Mouse (Mus musculus): Measurements from ENCODE around the gene Tcaim. TPM values are rescaled to one million over a fixed set of nuclear protein-coding genes. Genes with fewer than 3 reads are reported as not detected.
"Not testable (repeated sequence)": the region's sequence is repeated elsewhere in the genome, so short reads cannot be mapped to it uniquely, and the experiment has no call there.

Gene Tcaim
- polyA plus RNA-seq, 1 experiment from 2014 or later, result 5.7 TPM

GRCm38 (mm10) chr9:122836126-122836525 is 30.8 kb downstream of the Tcaim start:
- Histone ChIP-seq H3K27ac (no peak overlapping the region), H3K36me3 (ENCODE audit: inconsistent target) (0 out of 2 replicates have a peak, but pooled peaks cover 24% of the 10 kb centered on the region), H3K79me2 (ENCODE audit: inconsistent target) (no peaks in the 10 kb centered on the region), H3K4me3 (ENCODE audit: inconsistent target) (no peak overlapping the region)
- WGBS (ENCODE audit: missing documents), result 92% methylated on average over 9 of the region's 9 CpGs

DNA sequence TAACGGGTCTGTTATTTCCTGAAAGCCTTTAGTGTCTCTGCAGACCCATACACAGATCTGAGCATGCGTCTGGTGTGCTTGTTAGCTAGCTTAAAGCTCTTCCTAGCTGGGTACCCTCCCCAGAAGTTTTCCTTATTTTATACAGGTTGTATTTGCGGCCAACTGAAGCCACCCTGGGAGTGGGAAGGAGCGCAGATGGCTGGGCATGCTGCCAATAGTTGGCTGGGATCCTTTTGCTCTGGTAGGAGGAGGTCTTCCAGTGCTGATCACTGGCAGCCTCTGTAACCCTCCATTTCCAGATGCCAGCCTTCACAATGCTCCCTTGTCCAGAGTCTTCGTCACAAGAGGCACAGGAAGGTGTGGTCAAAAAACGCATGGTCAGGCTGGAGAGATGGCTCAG is 31.5 kb downstream of the Tcaim start:
- Histone ChIP-seq H3K4me3 (ENCODE audit: inconsistent target) (no peak overlapping the region), H3K27ac (no peak overlapping the region), H3K36me3 (ENCODE audit: inconsistent target) (0 out of 2 replicates have a peak, but pooled peaks cover 24% of the 10 kb centered on the region), H3K79me2 (ENCODE audit: inconsistent target) (no peaks in the 10 kb centered on the region)
- 92% methylated on average over 6 of the region's 6 CpGs for WGBS (ENCODE audit: missing documents)

- Histone ChIP-seq H3K79me2 (ENCODE audit: inconsistent target) (no peaks in the 10 kb centered on the region), H3K4me3 (ENCODE audit: inconsistent target) (no peak overlapping the region), H3K36me3 (ENCODE audit: inconsistent target) (0 out of 2 replicates have a peak, but pooled peaks cover 24% of the 10 kb centered on the region), H3K27ac (no peak overlapping the region)
- WGBS (ENCODE audit: missing documents), result 88% methylated on average over 4 of the region's 4 CpGs
These were observed 31.9 kb downstream of the Tcaim start for GRCm38 (mm10) chr9:122837216-122837615.

DNA sequence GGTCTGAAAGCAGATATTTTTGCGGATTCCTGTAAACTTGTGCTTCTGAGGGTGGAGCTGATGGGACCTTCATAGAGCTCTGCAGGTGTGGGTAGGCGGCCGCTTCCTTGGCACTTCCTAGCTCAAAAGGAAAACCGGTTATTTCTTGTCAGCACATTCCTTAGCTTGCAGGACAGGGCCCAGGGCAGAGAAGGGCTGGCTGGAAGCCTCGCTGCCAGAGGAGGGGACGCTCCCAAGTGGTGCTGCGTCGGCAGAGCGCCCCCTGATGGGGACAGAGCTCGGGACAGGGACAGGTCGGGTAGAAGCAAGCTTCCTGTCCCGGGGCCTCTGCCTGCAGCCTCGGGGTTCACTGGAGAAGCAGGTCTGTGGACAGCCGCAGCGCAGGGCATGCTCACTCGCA is 32.3 kb downstream of the Tcaim start:
- 55% methylated on average over 16 of the region's 16 CpGs for WGBS (ENCODE audit: missing documents)
- H3K79me2 ChIP-seq (ENCODE audit: inconsistent target), result no peaks in the 10 kb centered on the region
- H3K36me3 ChIP-seq (ENCODE audit: inconsistent target), result 0 out of 2 replicates have a peak, but pooled peaks cover 22% of the 10 kb centered on the region
- H3K27ac ChIP-seq, result no peak overlapping the region
- no peak overlapping the region for H3K4me3 ChIP-seq (ENCODE audit: inconsistent target)

DNA sequence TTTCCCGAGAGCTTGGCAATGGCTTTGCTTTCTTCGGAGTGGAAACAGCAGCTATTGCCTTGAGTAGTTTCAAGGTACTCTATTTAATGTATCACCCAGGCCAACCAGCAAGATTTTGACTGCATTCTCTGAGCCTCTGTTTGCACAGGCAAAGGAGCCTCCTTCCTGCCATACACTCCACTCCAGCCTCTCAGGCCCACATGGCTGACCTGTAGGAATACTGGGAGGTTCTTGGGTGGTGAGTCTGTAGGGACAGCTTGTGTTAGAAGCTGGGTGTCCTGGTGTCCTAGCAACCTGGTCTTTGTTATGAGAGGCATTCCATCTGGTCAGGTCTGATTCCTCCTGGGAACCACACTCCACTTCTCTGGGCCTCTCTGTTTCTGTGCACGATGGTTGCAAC is 38.4 kb downstream of the Tcaim start, which contains the start of gene Gm35549:
Gm35549 (minus strand) TSS at position 276 of the 400 bp plus-strand sequence.
- H3K36me3 ChIP-seq (ENCODE audit: inconsistent target), result no peaks in the 10 kb centered on the region
- H3K27ac ChIP-seq, result no peak within 1 kb of the TSS
- H3K79me2 ChIP-seq (ENCODE audit: inconsistent target), result no peaks in the 10 kb centered on the region
- 95% methylated on average over 3 of the region's 3 CpGs for WGBS (ENCODE audit: missing documents)
- no peak within 1 kb of the TSS for H3K4me3 ChIP-seq (ENCODE audit: inconsistent target)

DNA sequence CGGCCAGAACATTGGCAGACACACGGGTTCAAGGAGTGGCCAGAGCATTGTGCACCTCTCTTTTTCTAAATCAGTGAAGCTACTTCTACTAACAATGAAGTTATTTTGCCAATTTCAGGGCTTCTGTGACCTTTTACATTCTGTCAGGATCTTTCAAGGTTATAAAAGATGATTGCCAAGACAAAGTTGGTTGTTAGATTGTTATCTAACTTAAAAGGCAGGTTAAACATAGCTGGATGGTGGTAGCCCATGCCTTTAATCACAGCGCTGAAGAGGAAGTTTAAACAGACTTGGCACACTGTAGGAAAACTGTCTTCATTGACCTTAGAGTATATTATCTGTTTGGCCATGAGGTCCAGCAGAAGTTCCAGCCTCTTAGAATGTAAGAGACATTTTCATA is 40.3 kb downstream of the Tcaim start:
- Histone ChIP-seq H3K27ac (no peak overlapping the region), H3K79me2 (ENCODE audit: inconsistent target) (no peaks in the 10 kb centered on the region), H3K4me3 (ENCODE audit: inconsistent target) (no peak overlapping the region), H3K36me3 (ENCODE audit: inconsistent target) (peaks cover 16% of the 10 kb centered on the region; the same call in 1 of the 2 replicates)
- 75% methylated on average over 3 of the region's 3 CpGs for WGBS (ENCODE audit: missing documents)

GRCm38 (mm10) chr9:122846156-122846555 is 40.8 kb downstream of the Tcaim start:
- H3K4me3 ChIP-seq (ENCODE audit: inconsistent target), result no peak overlapping the region
- no peak overlapping the region for H3K27ac ChIP-seq
- peaks cover 21% of the 10 kb centered on the region; the same call in 1 of the 2 replicates for H3K36me3 ChIP-seq (ENCODE audit: inconsistent target)
- H3K79me2 ChIP-seq (ENCODE audit: inconsistent target), result no peaks in the 10 kb centered on the region

DNA sequence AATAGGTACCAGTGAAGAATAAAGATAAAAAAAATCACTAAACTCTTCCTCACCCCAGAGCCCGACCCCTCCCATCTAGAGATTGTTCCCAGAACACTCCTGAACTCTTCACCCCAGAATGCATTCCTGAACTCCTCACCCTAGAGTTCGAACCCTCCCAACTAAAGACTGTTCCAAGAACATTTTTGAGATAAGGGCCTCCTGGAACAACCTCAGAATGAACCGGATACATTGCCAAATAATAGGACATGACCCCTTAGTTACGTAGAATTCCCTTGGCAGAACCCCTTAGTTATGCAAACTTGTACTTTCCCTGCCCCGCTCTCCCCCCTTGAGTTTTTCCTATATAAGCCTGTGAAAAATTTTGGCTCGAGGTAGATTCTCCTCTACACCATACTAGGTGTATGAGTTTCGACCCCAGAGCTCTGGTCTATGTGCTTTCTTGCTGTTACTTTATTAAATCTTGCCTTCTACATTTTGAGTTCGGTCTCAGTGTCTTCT is 42.5 kb downstream of the Tcaim start:
- no CpG with 5 or more reads among the region's 8 CpGs for WGBS (ENCODE audit: missing documents)
- not testable (repeated sequence) for H3K4me3 ChIP-seq (ENCODE audit: inconsistent target); H3K27ac ChIP-seq; H3K79me2 ChIP-seq (ENCODE audit: inconsistent target)
- H3K36me3 ChIP-seq (ENCODE audit: inconsistent target), result peaks cover 35% of the 10 kb centered on the region

DNA sequence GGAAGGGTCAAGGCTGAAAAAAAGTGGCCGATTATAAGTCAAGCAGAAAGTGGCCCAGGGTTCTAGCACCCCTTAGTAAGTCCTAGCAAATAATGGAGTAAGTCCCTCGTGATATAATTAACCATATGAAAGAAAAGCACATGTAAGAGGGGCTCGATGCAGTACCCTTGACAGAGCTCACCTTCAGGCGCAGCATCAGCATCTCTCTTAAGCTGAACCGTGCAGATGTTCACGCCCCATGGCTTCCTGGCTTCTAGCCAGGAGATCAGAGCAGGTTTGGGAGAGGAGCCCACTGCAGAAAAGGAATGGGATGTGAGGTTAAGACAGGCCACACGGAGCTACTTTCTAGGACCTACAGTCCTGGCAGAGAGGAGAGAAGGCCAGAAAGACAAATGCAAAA is 49.2 kb downstream of the Tcaim start:
- WGBS (ENCODE audit: missing documents), result 99% methylated on average over 7 of the region's 7 CpGs
- no peak overlapping the region for H3K27ac ChIP-seq
- peaks cover 11% of the 10 kb centered on the region; the same call in 1 of the 2 replicates for H3K79me2 ChIP-seq (ENCODE audit: inconsistent target)
- H3K36me3 ChIP-seq (ENCODE audit: inconsistent target), result peaks cover 91% of the 10 kb centered on the region
- H3K4me3 ChIP-seq (ENCODE audit: inconsistent target), result no peak overlapping the region

DNA sequence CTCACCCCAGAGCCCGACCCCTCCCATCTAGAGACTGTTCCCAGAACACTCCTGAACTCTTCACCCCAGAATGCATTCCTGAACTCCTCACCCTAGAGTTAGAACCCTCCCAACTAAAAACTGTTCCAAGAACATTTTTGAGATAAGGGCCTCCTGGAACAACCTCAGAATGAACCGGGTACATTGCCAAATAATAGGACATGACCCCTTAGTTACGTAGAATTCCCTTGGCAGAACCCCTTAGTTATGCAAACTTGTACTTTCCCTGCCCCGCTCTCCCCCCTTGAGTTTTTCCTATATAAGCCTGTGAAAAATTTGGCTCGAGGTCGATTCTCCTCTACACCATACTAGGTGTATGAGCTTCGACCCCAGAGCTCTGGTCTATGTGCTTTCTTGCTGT is 49.8 kb downstream of the Tcaim start:
- no CpG with 5 or more reads among the region's 7 CpGs for WGBS (ENCODE audit: missing documents)
- Histone ChIP-seq H3K79me2 (ENCODE audit: inconsistent target) (peaks cover 18% of the 10 kb centered on the region), H3K36me3 (ENCODE audit: inconsistent target) (peaks cover 91% of the 10 kb centered on the region)
- H3K4me3 ChIP-seq (ENCODE audit: inconsistent target); H3K27ac ChIP-seq: not testable (repeated sequence)

GRCm38 (mm10) chr9:122855617-122856016 is 50.3 kb downstream of the Tcaim start:
- Histone ChIP-seq H3K36me3 (ENCODE audit: inconsistent target) (peaks cover 89% of the 10 kb centered on the region), H3K4me3 (ENCODE audit: inconsistent target) (no peak overlapping the region), H3K79me2 (ENCODE audit: inconsistent target) (peaks cover 21% of the 10 kb centered on the region), H3K27ac (no peak overlapping the region)
- 97% methylated on average over 4 of the region's 4 CpGs for WGBS (ENCODE audit: missing documents)

DNA sequence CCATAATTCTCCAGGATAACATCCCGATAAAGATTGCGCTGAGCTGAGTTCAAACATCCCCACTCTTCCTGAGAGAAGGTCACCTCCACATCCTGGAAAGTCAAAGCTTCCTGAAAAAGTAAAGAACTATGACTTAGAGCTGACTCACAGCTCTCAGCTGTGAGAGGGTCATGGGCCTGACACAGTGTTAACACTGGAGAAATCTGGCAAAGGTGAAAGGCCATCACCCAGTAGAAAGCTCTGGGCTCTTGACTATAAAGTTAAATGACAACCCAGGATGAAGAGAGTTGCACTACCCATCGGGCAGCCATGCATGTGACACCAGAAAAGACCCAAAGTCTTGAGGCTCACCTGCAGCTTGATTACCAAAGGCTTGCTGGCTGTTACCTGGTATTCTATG is 51.4 kb downstream of the Tcaim start:
- Histone ChIP-seq H3K27ac (no peak overlapping the region), H3K79me2 (ENCODE audit: inconsistent target) (peaks cover 27% of the 10 kb centered on the region), H3K36me3 (ENCODE audit: inconsistent target) (peaks cover 90% of the 10 kb centered on the region), H3K4me3 (ENCODE audit: inconsistent target) (no peak overlapping the region)
- 98% methylated on average over 3 of the region's 3 CpGs for WGBS (ENCODE audit: missing documents)

- Histone ChIP-seq H3K36me3 (ENCODE audit: inconsistent target) (peaks cover 63% of the 10 kb centered on the region), H3K79me2 (ENCODE audit: inconsistent target) (peaks cover 66% of the 10 kb centered on the region), H3K27ac (peak overlapping the region; percentile 43), H3K4me3 (ENCODE audit: inconsistent target) (no peak overlapping the region)
These were observed 55.4 kb downstream of the Tcaim start for GRCm38 (mm10) chr9:122860752-122861151.

DNA sequence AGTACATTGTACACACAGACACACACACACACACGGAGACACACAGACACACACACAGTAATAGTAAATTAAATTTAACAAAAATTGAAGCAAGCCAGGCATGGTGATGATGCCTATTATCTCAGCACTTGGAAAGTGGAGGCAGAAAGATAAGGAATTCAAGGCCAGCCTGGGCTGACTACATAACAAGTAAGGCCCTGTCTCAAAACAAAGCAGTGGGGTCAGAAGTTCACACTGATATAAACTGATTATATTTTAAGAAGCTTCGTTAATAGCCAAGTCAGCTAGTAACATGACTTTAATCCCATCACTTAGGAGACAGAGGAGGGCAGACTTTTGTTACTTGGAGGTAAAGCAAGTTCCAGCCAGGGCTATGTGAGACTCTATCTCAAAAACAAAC is 58.4 kb downstream of the Tcaim start:
- Histone ChIP-seq H3K4me3 (ENCODE audit: inconsistent target) (no peak overlapping the region), H3K79me2 (ENCODE audit: inconsistent target) (peaks cover 62% of the 10 kb centered on the region), H3K36me3 (ENCODE audit: inconsistent target) (peaks cover 34% of the 10 kb centered on the region), H3K27ac (no peak overlapping the region)
- WGBS (ENCODE audit: missing documents), result 96% methylated on average over 2 of the region's 2 CpGs

DNA sequence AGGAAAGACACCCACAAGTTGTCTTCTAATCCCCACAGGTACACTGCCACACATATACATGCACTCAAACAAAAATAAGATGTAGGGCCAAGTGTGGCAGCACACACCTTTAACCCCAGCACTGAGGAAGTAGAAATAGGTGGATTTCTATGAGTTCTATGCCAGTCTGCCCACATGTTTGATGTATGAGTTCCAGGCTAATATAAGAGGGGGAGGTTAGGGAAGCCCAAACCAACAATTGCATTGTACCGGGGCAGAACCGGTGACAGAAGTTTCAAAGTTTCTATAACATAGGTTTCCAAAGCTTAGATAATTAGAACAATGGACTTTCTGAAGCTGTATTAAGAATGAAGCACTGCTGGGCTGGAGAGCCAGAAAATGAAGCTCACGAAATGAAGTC is 59.5 kb downstream of the Tcaim start:
- H3K36me3 ChIP-seq (ENCODE audit: inconsistent target), result peaks cover 23% of the 10 kb centered on the region
- peaks cover 51% of the 10 kb centered on the region for H3K79me2 ChIP-seq (ENCODE audit: inconsistent target)
- H3K4me3 ChIP-seq (ENCODE audit: inconsistent target), result peak overlapping the region; percentile 83
- no peak overlapping the region for H3K27ac ChIP-seq
- 60% methylated on average over 3 of the region's 3 CpGs for WGBS (ENCODE audit: missing documents)

DNA sequence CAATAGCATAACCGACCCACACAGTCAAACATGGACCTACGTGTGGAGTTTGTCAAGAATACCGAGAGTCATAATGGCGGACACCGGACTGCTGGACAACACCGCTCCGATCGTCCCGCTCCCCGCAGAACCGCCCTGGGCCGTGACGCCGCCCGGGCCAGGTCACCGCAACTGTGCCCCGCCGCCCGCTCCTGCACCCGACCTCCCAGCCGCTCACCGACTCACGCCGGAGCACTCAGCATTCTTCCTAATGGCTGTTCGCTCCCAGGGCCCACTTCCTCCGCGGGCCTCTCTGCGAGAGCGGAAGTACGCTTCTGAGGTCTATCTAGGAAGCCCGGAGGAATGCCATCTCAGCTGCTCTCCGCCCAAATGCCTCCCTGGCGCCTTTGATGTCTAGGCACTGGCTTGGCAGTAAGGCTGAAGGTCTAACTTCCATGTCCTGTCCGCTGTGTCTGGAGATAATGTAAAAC is 60.4 kb downstream of the Tcaim start, which contains the start of gene Zfp445:
Zfp445 (minus strand) TSS at position 310 of the 470 bp plus-strand sequence.
- WGBS (ENCODE audit: missing documents), result 2% methylated on average over 34 of the region's 34 CpGs
- H3K79me2 ChIP-seq (ENCODE audit: inconsistent target), result peaks cover 45% of the 10 kb centered on the region
- H3K4me3 ChIP-seq (ENCODE audit: inconsistent target), result peak within 1 kb of the TSS; percentile 83
- peaks cover 17% of the 10 kb centered on the region for H3K36me3 ChIP-seq (ENCODE audit: inconsistent target)
- peak within 1 kb of the TSS; percentile 29 for H3K27ac ChIP-seq
